Mouse (Mus musculus): ENCODE measurements around the gene Capza1. TPM values are rescaled to one million over a fixed set of nuclear protein-coding genes. Genes with fewer than 3 reads are reported as not detected.

Gene Capza1
- polyA plus RNA-seq, 1 experiment from 2014 or later: 119 TPM

DNA sequence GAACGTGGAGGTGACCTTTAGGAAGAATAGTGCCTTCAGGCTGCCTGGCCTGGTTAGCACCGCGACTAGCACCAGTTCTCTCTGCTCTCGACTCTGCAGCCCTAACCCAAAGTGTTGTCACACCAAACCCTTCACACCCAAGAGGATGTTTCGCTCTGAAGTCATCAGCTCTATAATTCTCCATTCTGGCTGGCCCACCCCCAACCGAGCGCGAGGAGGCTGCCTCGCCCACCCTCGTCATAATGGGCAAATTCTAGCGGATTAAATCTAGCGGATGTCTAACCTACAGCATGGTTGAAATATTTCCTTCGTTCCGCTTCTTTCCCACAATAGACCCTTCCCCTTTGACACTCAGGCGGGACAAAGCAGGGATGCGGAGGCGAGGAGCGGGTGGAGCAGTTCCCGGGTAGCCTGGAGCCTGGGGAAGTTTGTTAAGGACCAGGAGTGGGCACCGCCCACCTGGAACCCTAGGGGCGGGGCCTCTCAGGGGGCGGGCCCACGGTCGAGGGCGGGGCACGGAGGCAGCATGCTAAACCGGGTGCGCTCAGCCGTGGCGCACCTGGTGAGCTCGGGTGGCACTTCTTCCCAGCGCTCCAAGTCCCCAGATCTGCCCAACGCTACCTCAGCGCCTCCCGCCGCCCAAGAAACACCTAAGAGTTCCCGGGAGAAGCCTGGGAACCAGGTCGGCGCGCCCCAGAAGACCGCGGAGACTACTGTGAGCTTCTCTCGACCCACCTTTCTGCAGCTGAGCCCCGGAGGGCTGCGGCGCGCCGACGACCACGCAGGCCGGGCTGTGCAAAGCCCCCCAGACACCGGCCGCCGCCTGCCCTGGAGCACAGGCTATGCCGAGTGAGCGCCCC, 83.5 kb downstream of the Capza1 start, which contains the start of gene Ppm1j:
TSS of gene Ppm1j (plus strand) at position 496 of the 860 bp plus-strand sequence.
- H3K27ac ChIP-seq: peak within 1 kb of the TSS; percentile 42; the same call in 1 of the 2 replicates
- peaks cover 31% of the 10 kb centered on the region; the same call in 1 of the 2 replicates for H3K27me3 ChIP-seq (ENCODE audit: insufficient read depth, low read length)
- 1% methylated on average over 56 of the region's 56 CpGs for WGBS
- H3K4me1 ChIP-seq (replicated peaks; ENCODE audit: insufficient read depth, low read length): 0 out of 2 replicates have a peak, but pooled peaks cover 5% of the 10 kb centered on the region
- H3K4me3 ChIP-seq (replicated peaks; ENCODE audit: low read depth, low read length): peak within 1 kb of the TSS; percentile 61
- H3K9me3 ChIP-seq (replicated peaks; ENCODE audit: low read length): no peaks in the 10 kb centered on the region
- DNase-seq (ENCODE audit: low spot score) (peak; percentile 54), ATAC-seq (replicated peaks; ENCODE audit: low FRiP score, low read depth) (peak; percentile 81)
- TF ChIP-seq CTCF (IDR thresholded peaks at IDR 0.05; ENCODE audit: low read depth): no peak
- no peaks in the 10 kb centered on the region for H3K36me3 ChIP-seq (ENCODE audit: insufficient read depth, low read length)
- H3K9ac ChIP-seq (ENCODE audit: low read depth, low read length): peak within 1 kb of the TSS; percentile 61
- H3K4me2 ChIP-seq (ENCODE audit: low read length): peak within 1 kb of the TSS; percentile 99

DNA sequence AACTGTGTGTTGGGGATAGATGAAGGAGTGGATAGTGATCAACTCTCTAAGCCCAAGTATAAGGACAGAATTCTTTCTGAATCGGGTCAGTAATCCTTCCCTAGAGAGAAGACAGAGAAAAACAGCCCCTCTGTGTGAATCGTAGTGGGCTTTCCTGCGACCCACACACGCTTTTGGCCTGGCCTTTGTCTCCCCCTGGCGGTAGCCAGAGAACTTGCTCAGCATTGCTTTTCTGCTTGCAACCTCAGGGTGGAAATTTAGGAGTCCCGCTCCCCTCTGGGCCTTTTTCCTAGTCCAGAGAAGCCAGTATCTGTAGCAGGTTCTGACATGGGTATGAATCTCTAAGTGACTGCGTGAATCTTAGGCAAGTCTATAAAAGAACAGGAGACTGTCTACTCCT, 84.4 kb downstream of the Capza1 start:
- no peak for ATAC-seq (replicated peaks; ENCODE audit: low FRiP score, low read depth)
- Histone ChIP-seq H3K27me3 (ENCODE audit: insufficient read depth, low read length) (peaks cover 33% of the 10 kb centered on the region; the same call in 1 of the 2 replicates), H3K9me3 (replicated peaks; ENCODE audit: low read length) (no peaks in the 10 kb centered on the region), H3K9ac (ENCODE audit: low read depth, low read length) (no peak overlapping the region), H3K27ac (no peak overlapping the region), H3K4me2 (ENCODE audit: low read length) (no peak overlapping the region), H3K4me1 (replicated peaks; ENCODE audit: insufficient read depth, low read length) (0 out of 2 replicates have a peak, but pooled peaks cover 5% of the 10 kb centered on the region), H3K36me3 (ENCODE audit: insufficient read depth, low read length) (no peaks in the 10 kb centered on the region), H3K4me3 (replicated peaks; ENCODE audit: low read depth, low read length) (no peak overlapping the region)
- peak; percentile 90 for DNase-seq (ENCODE audit: low spot score)
- WGBS: under 1% methylated on average over 7 of the region's 7 CpGs
- peak; percentile 95 for TF ChIP-seq CTCF (IDR thresholded peaks at IDR 0.05; ENCODE audit: low read depth)

DNA sequence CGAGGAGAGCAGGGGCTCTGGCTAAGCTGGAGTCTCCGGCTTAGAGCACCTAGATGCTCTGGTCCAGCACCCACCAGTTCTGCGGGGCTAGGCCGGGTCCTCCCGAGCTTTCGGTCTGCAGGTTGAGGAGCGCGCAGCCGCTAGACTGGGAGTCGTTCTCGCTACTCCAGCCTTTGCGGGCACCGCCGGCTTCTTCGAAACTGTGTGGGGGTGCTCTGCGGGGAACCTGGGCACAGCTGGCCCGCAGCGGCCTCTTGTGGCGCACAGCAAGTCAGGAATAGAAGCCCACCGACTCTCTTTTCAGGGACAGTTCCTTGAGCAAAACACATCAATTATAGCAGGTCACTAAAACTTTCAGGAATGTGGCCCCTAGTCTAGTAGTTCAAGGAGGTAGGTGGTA, 87.0 kb downstream of the Capza1 start:
- Histone ChIP-seq H3K9ac (ENCODE audit: low read depth, low read length) (no peak overlapping the region), H3K4me2 (ENCODE audit: low read length) (peak overlapping the region; percentile 63), H3K9me3 (replicated peaks; ENCODE audit: low read length) (no peaks in the 10 kb centered on the region), H3K27me3 (ENCODE audit: insufficient read depth, low read length) (peaks cover 33% of the 10 kb centered on the region; the same call in 1 of the 2 replicates), H3K36me3 (ENCODE audit: insufficient read depth, low read length) (no peaks in the 10 kb centered on the region), H3K4me1 (replicated peaks; ENCODE audit: insufficient read depth, low read length) (0 out of 2 replicates have a peak, but pooled peaks cover 5% of the 10 kb centered on the region), H3K4me3 (replicated peaks; ENCODE audit: low read depth, low read length) (peak overlapping the region; percentile 29), H3K27ac (no peak overlapping the region)
- DNase-seq (ENCODE audit: low spot score) (peak; percentile 74), ATAC-seq (replicated peaks; ENCODE audit: low FRiP score, low read depth) (no peak)
- TF ChIP-seq CTCF (IDR thresholded peaks at IDR 0.05; ENCODE audit: low read depth): peak; percentile 69
- WGBS: 1% methylated on average over 20 of the region's 20 CpGs

DNA sequence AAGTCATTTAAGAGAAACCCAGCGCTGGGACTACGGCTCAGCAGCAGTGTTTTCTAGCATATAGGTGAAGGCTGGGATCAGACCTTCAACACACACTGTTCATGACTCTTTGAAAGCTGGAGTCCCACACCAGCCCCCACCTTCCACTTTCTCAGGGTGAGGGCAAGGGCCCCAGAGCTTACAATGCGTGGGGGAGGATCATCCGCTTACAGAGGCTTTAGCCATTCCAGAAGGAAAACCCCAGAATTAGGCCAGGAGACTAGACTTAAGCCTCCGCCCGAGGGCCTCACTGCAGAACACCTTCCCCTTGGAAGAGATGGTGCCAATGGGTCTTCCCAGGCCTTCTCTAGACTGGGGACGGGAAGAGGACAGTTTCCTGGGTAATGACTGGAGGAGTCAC, 91.0 kb downstream of the Capza1 start:
- no peak for TF ChIP-seq CTCF (IDR thresholded peaks at IDR 0.05; ENCODE audit: low read depth)
- Histone ChIP-seq H3K9ac (ENCODE audit: low read depth, low read length) (no peak overlapping the region), H3K27me3 (ENCODE audit: insufficient read depth, low read length) (peaks cover 25% of the 10 kb centered on the region; the same call in 1 of the 2 replicates), H3K9me3 (replicated peaks; ENCODE audit: low read length) (no peaks in the 10 kb centered on the region), H3K4me2 (ENCODE audit: low read length) (no peak overlapping the region), H3K36me3 (ENCODE audit: insufficient read depth, low read length) (no peaks in the 10 kb centered on the region), H3K27ac (no peak overlapping the region), H3K4me3 (replicated peaks; ENCODE audit: low read depth, low read length) (no peak overlapping the region), H3K4me1 (replicated peaks; ENCODE audit: insufficient read depth, low read length) (no peaks in the 10 kb centered on the region)
- DNase-seq (ENCODE audit: low spot score) (no peak), ATAC-seq (replicated peaks; ENCODE audit: low FRiP score, low read depth) (no peak)
- WGBS: 66% methylated on average over 7 of the region's 7 CpGs

Other genes starting within 250 kb of the Capza1 start
- 39.6 and 43.2 TPM in 2 replicates for gene Slc16a1, start 225.8 kb downstream of the Capza1 start, polyA plus RNA-seq (2015; fragmentation: Nextera tagmentation; extraction: Ambion mirVana)
- 4.8 and 7.7 TPM in 2 replicates for gene Ppm1j, start 83.4 kb downstream of the Capza1 start, polyA plus RNA-seq (2015; fragmentation: Nextera tagmentation; extraction: Ambion mirVana)
- gene Fam19a3, start 82.7 kb downstream of the Capza1 start, polyA plus RNA-seq (2015; fragmentation: Nextera tagmentation; extraction: Ambion mirVana): 0.07 and 0.10 TPM in 2 replicates
- gene Rhoc, start 76.1 kb downstream of the Capza1 start, polyA plus RNA-seq (2015; fragmentation: Nextera tagmentation; extraction: Ambion mirVana): 119 and 128 TPM in 2 replicates
- gene Mov10, start 45.9 kb downstream of the Capza1 start, polyA plus RNA-seq (2015; fragmentation: Nextera tagmentation; extraction: Ambion mirVana): 38.4 and 42.6 TPM in 2 replicates
- 30.9 and 34.2 TPM in 2 replicates for gene St7l, start 500 bp downstream of the Capza1 start, polyA plus RNA-seq (2015; fragmentation: Nextera tagmentation; extraction: Ambion mirVana)
- 0.43 and 0.59 TPM in 2 replicates for gene Wnt2b, start 97.4 kb upstream of the Capza1 start, polyA plus RNA-seq (2015; fragmentation: Nextera tagmentation; extraction: Ambion mirVana)
- 26.4 and 26.5 TPM in 2 replicates for gene Cttnbp2nl, start 188.6 kb upstream of the Capza1 start, polyA plus RNA-seq (2015; fragmentation: Nextera tagmentation; extraction: Ambion mirVana)
- gene 4930564D02Rik, start 202.3 kb upstream of the Capza1 start, polyA plus RNA-seq (2015; fragmentation: Nextera tagmentation; extraction: Ambion mirVana): not detected in 2 replicates

Measured in kidney, postnatal 0 days (tissue).